Mouse (Mus musculus): ENCODE results near the gene Tbc1d1.

Gene Tbc1d1

DNA sequence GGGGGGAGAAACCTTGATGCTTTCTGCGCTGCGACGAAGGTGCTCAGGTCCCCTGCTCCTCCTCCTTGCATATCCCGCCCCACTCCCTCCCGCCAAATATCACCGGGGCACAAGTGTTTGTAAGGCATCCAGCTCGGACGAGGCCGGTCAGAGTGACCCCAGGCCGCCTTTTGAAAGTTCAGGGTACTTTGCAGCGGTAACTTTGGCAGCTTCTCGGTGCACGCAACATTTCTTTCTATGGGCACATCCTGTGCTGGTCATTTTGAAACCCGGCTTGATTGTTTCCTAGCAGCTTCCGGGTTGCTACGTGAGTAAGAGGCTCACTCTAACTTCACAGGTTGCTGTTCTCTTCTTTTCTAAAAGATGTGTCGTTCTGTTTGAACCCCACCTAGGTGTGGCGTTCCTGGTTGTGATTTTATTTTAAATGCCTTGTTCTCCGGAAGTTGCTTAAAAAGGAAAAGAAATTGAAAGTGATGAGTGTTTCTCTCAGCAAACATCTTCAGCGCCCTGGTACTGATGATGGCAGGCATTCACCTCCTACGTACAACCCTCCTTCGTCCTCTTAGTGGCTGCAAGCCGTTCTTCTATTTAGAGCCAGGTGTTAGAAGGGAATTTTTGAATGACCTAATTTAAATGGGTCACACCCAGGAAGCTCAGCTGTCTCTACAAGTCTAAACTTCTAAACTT, 4.7 kb downstream of the Tbc1d1 start:
- WGBS = 2% methylated on average over 23 of the region's 23 CpGs

DNA sequence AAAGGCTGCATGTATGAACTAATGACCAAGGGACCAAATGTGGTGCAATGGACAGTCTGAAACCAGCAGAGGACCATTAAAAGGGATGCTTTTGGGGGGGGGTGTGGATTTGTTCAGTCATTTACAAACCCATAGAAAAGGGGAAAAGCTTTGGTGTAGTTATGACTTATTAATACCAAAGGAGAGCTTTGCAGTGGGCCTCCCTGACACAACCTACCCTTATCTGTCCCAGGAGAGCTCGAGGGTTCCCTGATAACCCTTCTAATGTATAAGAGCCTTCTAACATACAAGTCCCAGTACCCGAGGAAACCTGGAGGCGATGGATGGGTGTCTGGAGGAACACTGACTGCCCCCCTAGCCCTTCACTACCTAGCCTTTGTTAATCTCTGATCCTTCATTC, 5.8 kb downstream of the Tbc1d1 start:
- 92% methylated on average over 3 of the region's 3 CpGs for WGBS

- 98% methylated on average over 5 of the region's 5 CpGs for WGBS
These were observed 6.5 kb downstream of the Tbc1d1 start for GRCm38 (mm10) chr5:64162582-64162981.

DNA sequence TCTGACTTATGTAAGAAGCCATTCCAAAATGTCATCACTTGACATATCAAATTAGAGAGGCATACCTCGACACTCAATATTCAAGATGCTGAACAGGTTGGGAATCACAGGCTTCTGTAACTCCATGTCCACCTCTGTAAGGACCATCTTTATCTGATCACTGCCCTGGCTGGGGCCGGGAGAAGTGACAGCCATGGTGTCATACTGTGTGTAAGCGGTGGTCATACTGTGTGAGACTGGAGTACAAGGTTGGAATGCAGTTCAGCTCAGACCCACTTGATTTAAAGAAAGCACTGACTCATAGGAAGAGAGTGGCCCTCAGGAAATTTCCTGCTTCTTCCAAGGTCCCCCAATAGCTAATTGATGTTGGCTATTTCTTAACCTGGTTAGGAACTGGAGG, 8.3 kb downstream of the Tbc1d1 start:
- WGBS = 95% methylated on average over 3 of the region's 3 CpGs

GRCm38 (mm10) chr5:64165826-64166225, 9.7 kb downstream of the Tbc1d1 start:
- WGBS = 26% methylated on average over 2 of the region's 2 CpGs

DNA sequence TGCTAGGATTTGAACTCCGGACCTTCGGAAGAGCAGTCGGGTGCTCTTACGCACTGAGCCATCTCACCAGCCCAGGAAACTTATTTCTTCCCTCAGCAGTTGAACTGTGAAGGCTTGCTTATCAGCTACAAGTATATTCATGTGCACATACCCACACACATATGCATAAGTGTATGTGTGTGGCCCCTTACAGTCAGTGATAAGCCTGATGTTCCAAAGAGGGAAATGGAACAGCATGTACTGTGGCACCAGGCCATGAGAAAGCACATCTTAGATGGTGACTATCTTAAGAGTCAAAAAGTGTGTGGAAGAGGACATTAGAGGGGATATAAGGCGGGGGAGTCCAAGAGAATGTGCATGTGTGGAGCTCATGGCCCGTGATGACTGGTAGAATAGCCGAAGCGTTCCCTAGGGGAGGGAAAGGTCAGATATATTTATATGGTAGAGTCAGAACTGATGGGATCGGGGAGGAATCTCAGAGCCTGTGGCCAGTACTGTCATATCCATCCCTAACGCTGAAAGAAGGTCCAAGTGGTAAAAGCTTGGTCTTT, 13.0 kb downstream of the Tbc1d1 start:
- 93% methylated on average over 10 of the region's 10 CpGs for WGBS

GRCm38 (mm10) chr5:64172884-64173283, 16.8 kb downstream of the Tbc1d1 start:
- WGBS = 75% methylated on average over 3 of the region's 3 CpGs

DNA sequence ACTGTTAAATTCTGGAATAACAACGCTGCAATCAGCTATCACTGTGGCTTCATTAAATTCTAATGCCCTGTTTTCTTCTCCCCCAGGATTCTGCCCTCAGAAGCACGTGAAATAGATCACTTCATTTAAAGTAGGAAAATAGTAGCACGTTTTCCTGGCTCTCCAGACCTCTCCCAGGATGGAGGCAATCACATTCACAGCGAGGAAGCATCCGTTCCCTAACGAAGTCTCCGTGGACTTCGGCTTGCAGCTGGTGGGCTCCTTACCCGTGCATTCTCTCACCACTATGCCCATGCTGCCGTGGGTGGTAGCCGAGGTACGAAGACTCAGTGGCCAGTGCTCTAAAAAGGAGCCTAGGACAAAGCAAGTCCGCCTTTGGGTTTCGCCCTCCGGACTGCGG, 17.2 kb downstream of the Tbc1d1 start:
- 84% methylated on average over 16 of the region's 16 CpGs for WGBS

- WGBS = 76% methylated on average over 5 of the region's 5 CpGs
These were observed 18.4 kb downstream of the Tbc1d1 start for GRCm38 (mm10) chr5:64174429-64174935.

DNA sequence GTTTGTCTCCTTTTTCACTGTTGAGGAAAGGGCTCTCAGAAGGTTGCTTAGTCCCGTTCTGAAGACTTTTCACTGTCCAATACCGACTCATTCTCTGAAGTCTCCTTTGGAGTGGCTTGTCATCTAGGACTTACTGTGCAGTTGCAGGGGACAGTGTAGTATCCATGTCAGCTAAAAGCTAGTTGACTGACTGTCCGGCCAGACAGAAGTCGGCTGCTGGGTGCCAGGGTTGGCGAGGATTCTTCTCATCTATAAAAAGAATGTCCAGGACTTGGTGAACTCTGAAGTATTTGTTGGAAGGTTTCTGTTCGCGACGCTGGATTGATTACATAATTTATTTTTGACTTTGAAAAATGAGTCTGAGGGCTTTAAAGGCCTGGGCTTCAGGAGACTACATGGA, 24.4 kb downstream of the Tbc1d1 start:
- WGBS = 89% methylated on average over 8 of the region's 8 CpGs

DNA sequence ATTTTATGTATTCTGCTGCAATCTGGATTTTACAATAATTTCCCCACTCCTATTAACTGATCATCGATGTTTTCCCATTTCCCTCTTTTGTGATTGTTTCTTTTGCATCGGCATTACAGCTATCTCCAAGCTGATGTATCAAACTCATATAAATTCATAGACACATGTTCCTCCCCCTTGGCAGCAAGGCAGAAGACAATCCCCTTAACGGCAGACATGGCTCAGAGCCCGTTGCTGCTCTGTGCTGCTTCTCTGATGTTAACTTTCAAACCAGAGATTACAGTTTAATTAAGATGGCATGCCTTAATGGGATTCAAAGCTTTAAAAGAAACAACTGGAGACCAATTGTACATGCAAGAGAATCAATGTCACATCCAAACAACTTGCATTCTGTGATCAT, 27.6 kb downstream of the Tbc1d1 start:
- 57% methylated on average over 4 of the region's 4 CpGs for WGBS

- 57% methylated on average over 7 of the region's 7 CpGs for WGBS
These were observed 29.2 kb downstream of the Tbc1d1 start for GRCm38 (mm10) chr5:64185257-64185656.

GRCm38 (mm10) chr5:64186566-64186965, 30.5 kb downstream of the Tbc1d1 start:
- WGBS = 58% methylated on average over 5 of the region's 5 CpGs

GRCm38 (mm10) chr5:64188083-64188648, 32.1 kb downstream of the Tbc1d1 start:
- WGBS = 60% methylated on average over 3 of the region's 3 CpGs

DNA sequence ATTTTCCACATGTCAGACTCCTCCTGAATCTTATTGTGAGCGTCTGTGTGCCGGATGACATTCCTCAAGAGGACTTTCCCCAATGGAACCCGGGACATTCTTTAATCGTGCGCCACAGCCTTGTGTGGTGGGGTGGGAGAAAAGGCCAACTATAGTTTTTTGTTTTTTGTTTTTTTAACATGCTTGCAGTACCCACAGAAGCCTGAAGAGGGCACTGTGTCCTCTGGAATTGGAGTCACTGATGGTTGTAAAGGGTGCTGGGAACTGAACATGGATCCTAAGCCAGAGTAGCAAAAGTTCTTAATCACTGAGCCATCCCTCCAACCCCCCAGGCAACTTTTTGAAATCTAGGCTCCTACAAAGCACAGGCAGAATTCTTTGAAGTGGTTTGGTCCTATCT, 34.8 kb downstream of the Tbc1d1 start:
- WGBS = 96% methylated on average over 5 of the region's 5 CpGs

- WGBS = 80% methylated on average over 11 of the region's 11 CpGs
These were observed 37.2 kb downstream of the Tbc1d1 start for GRCm38 (mm10) chr5:64193353-64193752.

GRCm38 (mm10) chr5:64196250-64196865, 40.3 kb downstream of the Tbc1d1 start:
- WGBS = 91% methylated on average over 1 of the region's 1 CpGs

DNA sequence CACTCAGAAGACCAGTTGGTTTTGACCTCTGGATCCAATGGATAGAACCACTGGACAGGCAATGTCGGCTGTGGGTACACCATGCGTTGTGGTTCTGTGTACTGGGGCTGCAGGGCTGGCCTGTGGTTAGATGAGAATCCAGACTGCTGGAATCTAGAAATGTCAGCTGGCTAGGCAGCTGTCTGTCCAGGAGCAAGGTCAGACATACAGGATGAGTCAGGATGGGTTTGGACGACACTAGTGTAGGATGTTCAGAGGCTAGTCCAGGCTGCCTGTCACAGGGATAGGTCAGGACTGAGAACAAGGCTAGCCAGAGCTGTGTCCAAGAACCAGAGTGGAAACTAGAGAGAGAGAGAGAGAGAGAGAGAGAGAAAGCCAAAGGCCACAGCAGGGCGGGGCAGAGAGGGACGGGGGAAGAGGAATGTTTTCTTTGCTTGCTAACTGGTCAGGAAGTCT, 40.8 kb downstream of the Tbc1d1 start:
- 80% methylated on average over 5 of the region's 5 CpGs for WGBS

DNA sequence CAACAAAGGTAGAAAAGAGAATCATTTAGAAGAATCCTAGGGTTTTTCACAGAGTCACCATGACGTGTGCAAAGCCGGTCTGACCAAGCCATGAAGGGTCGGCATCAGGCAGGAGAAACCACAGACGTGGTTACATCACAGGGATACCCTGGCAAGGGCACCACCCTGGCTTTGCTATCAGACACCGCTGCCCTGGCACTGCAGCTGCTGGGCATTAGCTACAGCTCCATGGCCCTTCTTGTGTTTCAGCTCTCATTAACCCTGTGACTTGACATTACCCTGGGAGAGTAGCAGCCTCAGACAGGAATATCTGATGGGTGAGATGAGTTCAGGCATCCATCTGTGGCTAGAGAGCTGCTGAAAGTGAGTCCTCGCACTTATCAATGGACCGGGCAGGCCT, 42.5 kb downstream of the Tbc1d1 start:
- WGBS = 95% methylated on average over 7 of the region's 7 CpGs

DNA sequence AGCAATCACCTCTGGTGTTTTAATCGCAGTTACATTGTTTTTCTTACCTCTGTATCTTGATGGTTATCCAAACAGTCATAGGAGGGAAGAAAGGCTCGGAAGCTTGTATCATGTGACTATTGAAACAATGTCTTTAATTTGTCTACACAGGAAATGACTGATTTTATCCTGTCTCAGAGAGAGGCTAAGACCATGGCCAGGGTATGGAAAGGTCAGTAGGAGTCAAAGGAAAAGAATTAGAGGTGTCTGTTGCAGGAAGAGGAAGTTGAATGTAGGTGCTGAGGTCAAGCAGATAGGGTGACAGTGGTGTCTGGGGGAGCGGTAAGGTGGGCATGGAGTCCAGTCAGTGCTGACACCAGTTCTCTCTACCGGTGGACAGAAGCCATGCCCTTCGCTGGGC, 45.0 kb downstream of the Tbc1d1 start:
- 84% methylated on average over 5 of the region's 5 CpGs for WGBS

DNA sequence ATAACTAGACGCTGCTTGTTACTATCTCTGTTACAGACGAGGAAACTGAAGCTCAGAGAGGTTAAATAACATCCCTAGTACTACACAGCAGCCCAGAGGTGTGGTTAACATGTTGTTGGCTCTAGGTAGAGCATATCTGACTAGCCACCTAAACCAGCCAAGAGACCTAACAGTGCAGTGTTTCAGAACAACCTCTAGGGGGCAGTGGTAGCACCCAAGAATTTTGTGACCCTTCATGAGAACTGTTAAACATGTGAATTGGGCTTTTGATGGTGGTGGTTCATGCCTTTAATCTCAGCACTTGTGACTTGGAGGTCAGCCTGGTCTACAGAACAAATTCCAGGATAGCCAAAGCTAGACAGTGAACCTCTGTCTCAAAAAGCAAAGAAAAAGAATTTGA, 46.2 kb downstream of the Tbc1d1 start:
- WGBS = 40% methylated on average over 2 of the region's 2 CpGs

GRCm38 (mm10) chr5:64205610-64206009, 49.5 kb downstream of the Tbc1d1 start:
- 76% methylated on average over 3 of the region's 3 CpGs for WGBS

GRCm38 (mm10) chr5:64206431-64206830, 50.3 kb downstream of the Tbc1d1 start:
- 82% methylated on average over 3 of the region's 3 CpGs for WGBS
